Mouse (Mus musculus) heart, embryonic 15.5 days (tissue): Measurements from ENCODE around the gene Fanca. TPM values are rescaled to one million over a fixed set of nuclear protein-coding genes. Genes with fewer than 3 reads are reported as not detected.

Experiments
- ATAC-seq: fragments of 200-750 bp; cut with Nextera tagmentation; replicated peaks from 2 replicates; pipeline ENCODE4 v1.8.0; 2017; ENCODE audit warnings: low read depth, moderate TSS enrichment; ENCODE audit not compliant: insufficient number of reproducible peaks, insufficient read depth, low FRiP score
- H3K27ac ChIP-seq: fragments of 300-500 bp; sonication (generic); 2 replicates; pipeline ENCODE4 v1.5.1; 2015; ENCODE audit warnings: mild to moderate bottlenecking, inconsistent platforms
- H3K27me3 ChIP-seq: fragments of 300-500 bp; sonication (generic); 2 replicates; pipeline ENCODE4 v1.6.1; 2015; ENCODE audit warnings: inconsistent platforms
- H3K36me3 ChIP-seq: fragments of 300-500 bp; sonication (generic); 2 replicates; pipeline ENCODE4 v1.6.1; 2015; ENCODE audit warnings: mild to moderate bottlenecking, inconsistent platforms
- H3K4me1 ChIP-seq: fragments of 300-500 bp; sonication (generic); replicated peaks from 2 replicates; pipeline ENCODE4 v1.6.1; 2015; ENCODE audit warnings: inconsistent platforms
- H3K4me2 ChIP-seq: fragments of 300-500 bp; sonication (generic); 2 replicates; pipeline ENCODE4 v1.6.1; 2015; ENCODE audit warnings: inconsistent platforms, mild to moderate bottlenecking, moderate library complexity
- H3K4me3 ChIP-seq: fragments of 300-500 bp; sonication (generic); 2 replicates; pipeline ENCODE4 v1.5.1; 2015; ENCODE audit warnings: mild to moderate bottlenecking, inconsistent platforms
- H3K9ac ChIP-seq: fragments of 300-500 bp; sonication (generic); 2 replicates; pipeline ENCODE4 v1.6.1; 2015; ENCODE audit warnings: mild to moderate bottlenecking, inconsistent platforms
- H3K9me3 ChIP-seq: fragments of 300-500 bp; sonication (generic); replicated peaks from 2 replicates; pipeline ENCODE4 v1.6.1; 2016; ENCODE audit warnings: inconsistent platforms
- WGBS: fragments of 180-500 bp; shearing (Covaris S2); methylation state at CpG from one replicate; pipeline ENCODE4 v1.1.7; 2015; ENCODE audit warnings: mixed read lengths; 5-methylcytosine and 5-hydroxymethylcytosine counted together
- polyA plus RNA-seq: library from polyadenylated mRNA; unstranded; fragments of >200 nt; fragmentation: Nextera tagmentation; extraction: Ambion mirVana; gene quantifications from 2 replicates; pipeline ENCODE4 v1.2.1, GENCODE M21; 2015

Gene Fanca
- polyA plus RNA-seq, 1 experiment from 2014 or later: 14.5 TPM

DNA sequence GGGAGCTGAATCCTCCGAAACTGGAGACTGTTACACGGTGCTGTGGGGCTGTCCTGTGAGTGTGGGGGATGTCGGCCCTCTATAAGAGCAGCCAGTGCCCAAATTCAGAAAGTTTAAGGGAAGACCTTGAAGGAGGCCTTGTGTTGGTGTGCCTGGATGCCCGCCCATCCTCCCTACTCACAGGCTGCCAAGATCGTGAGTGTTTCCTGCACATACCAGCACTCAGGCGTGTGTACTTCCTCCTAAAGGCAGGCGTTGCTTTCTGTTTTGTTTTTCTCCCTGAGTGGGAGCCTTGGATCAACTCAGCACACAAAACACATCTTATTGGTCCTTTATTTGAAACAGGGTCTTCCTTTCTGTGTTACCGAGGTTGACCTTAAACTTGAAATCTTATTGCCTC lies 23.9 kb upstream of the Fanca start:
- no peaks in the 10 kb centered on the region for H3K36me3 ChIP-seq
- H3K4me1 ChIP-seq: peaks cover 10% of the 10 kb centered on the region
- no peaks in the 10 kb centered on the region for H3K27me3 ChIP-seq
- no peak for ATAC-seq
- no peaks in the 10 kb centered on the region for H3K9me3 ChIP-seq
- no peak overlapping the region for H3K4me3 ChIP-seq
- no peak overlapping the region for H3K4me2 ChIP-seq
- 64% methylated on average over 8 of the region's 8 CpGs for WGBS
- H3K27ac ChIP-seq: no peak overlapping the region
- no peak overlapping the region for H3K9ac ChIP-seq

- Histone ChIP-seq H3K27ac (no peak overlapping the region), H3K4me3 (no peak overlapping the region), H3K36me3 (no peaks in the 10 kb centered on the region), H3K9me3 (no peaks in the 10 kb centered on the region), H3K27me3 (no peaks in the 10 kb centered on the region), H3K4me1 (peaks cover 10% of the 10 kb centered on the region), H3K9ac (no peak overlapping the region), H3K4me2 (no peak overlapping the region)
- WGBS: 74% methylated on average over 27 of the region's 27 CpGs
- no peak for ATAC-seq
These were observed 23.0 kb upstream of the Fanca start for GRCm38 (mm10) chr8:123341040-123342015.

DNA sequence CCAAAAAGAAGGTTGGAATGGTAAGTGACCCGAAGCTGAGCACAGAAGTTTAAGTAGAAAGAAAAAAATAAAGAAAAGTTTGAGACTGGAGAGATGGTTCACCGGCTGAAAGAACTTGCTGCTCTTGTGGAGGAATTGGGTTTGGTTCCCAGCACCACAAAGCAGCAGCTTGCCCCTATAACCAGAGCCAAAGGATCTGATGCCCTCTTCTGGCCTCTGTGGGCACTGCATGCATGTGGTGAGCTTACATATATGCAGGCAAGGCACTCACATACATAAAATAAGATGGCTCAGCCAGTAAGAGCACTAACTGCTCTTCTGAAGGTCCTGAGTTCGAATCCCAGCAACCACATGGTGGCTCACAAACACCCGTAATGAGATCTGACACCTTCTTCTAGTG lies 21.7 kb upstream of the Fanca start:
- Histone ChIP-seq H3K9ac (no peak overlapping the region), H3K27ac (no peak overlapping the region), H3K27me3 (no peaks in the 10 kb centered on the region), H3K4me1 (peaks cover 10% of the 10 kb centered on the region), H3K9me3 (no peaks in the 10 kb centered on the region), H3K36me3 (no peaks in the 10 kb centered on the region), H3K4me3 (no peak overlapping the region), H3K4me2 (no peak overlapping the region)
- WGBS: 93% methylated on average over 4 of the region's 4 CpGs
- ATAC-seq: no peak

- H3K27me3 ChIP-seq: peaks cover 19% of the 10 kb centered on the region
- ATAC-seq: no peak
- H3K27ac ChIP-seq: no peak overlapping the region
- H3K36me3 ChIP-seq: no peaks in the 10 kb centered on the region
- H3K4me3 ChIP-seq: no peak overlapping the region
- no peaks in the 10 kb centered on the region for H3K9me3 ChIP-seq
- no peak overlapping the region for H3K4me2 ChIP-seq
- peaks cover 14% of the 10 kb centered on the region for H3K4me1 ChIP-seq
- no peak overlapping the region for H3K9ac ChIP-seq
- 80% methylated on average over 3 of the region's 3 CpGs for WGBS
These were observed 19.1 kb upstream of the Fanca start for GRCm38 (mm10) chr8:123337475-123337874.

DNA sequence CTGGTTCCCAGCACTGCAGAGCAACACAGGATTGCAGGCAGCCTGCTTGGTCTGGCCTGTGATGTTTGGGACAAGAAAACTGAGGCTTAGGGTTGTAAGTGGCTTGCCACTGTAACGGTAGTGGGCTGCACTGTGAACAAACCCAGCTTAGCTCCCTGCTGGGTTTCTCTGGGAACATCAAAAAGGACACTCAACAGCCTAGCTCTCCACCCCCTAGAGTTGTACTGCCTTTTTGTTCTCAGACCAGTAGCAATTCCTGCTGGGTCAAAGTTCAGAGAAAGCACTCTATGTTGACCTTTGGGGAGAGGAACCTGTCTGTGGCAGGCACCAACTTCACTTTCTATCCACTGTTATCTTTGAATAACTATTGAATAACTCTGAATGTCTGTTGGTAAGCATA lies 16.1 kb upstream of the Fanca start:
- H3K27ac ChIP-seq: no peak overlapping the region
- H3K4me2 ChIP-seq: no peak overlapping the region
- 14% methylated on average over 1 of the region's 1 CpGs for WGBS
- H3K9me3 ChIP-seq: no peaks in the 10 kb centered on the region
- peaks cover 19% of the 10 kb centered on the region for H3K4me1 ChIP-seq
- H3K9ac ChIP-seq: no peak overlapping the region
- H3K27me3 ChIP-seq: peaks cover 24% of the 10 kb centered on the region
- H3K36me3 ChIP-seq: no peaks in the 10 kb centered on the region
- H3K4me3 ChIP-seq: no peak overlapping the region
- no peak for ATAC-seq

- Histone ChIP-seq H3K27me3 (peaks cover 24% of the 10 kb centered on the region), H3K4me1 (peaks cover 19% of the 10 kb centered on the region), H3K36me3 (no peaks in the 10 kb centered on the region), H3K9ac (no peak overlapping the region), H3K4me3 (peak overlapping the region; percentile 59; the same call in 1 of the 2 replicates), H3K4me2 (0 out of 2 replicates have a peak overlapping the region, but pooled peaks have one; percentile 92), H3K9me3 (no peaks in the 10 kb centered on the region), H3K27ac (no peak overlapping the region)
- 3% methylated on average over 7 of the region's 7 CpGs for whole genome bisulfite sequencing
- ATAC-seq: no peak
These were observed 15.5 kb upstream of the Fanca start for GRCm38 (mm10) chr8:123333864-123334263.

GRCm38 (mm10) chr8:123333091-123333587 lies 14.8 kb upstream of the Fanca start:
- 6% methylated on average over 19 of the region's 21 CpGs for WGBS

DNA sequence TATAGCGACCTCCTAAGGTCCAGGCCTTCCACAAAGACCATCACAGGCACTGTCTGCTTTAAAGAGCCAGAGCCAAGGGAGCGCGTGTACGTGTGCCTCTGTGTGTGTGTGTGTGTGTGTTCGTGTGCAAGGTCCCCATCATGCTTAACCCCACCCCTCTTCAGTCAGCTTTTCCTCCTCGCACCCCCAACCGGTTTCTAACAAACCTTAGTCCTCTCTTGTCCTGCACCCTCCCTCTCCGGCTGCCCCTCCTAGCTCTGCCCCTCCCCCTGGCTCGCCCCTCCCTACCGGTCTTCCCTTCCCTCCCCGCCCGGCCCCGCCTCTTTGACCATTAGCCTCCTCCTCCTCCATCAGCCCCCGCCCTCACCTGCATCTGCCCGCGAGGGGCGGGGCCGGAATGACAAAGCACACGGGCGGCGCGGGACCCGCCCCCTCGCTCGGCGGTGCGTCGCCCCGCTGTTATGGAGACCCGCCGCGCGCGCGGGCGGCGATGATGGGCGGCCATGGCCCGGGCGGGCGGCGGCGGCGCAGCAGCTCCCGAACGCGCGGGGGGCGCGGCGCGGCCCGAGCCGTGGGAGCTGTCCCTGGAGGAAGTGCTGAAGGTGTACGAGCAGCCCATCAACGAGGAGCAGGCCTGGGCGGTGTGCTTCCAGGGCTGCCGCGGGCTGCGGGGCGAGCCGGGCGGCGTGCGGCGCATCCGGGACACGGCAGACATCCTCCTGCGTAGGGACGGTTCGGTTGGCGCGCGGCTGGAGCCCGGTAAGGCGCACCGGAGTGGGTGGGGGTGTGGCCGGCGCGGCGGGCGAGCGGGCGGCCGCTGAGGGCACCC lies 14.1 kb upstream of the Fanca start, which contains the start of gene Spire2:
TSS of gene Spire2 (plus strand) at position 452 of the 829 bp plus-strand sequence.
- Histone ChIP-seq H3K4me2 (peak within 1 kb of the TSS; percentile 92), H3K9me3 (no peaks in the 10 kb centered on the region), H3K4me3 (peak within 1 kb of the TSS; percentile 59), H3K4me1 (peaks cover 19% of the 10 kb centered on the region), H3K9ac (no peak within 1 kb of the TSS), H3K27ac (no peak within 1 kb of the TSS), H3K27me3 (peaks cover 24% of the 10 kb centered on the region), H3K36me3 (no peaks in the 10 kb centered on the region)
- peak; percentile 76 for ATAC-seq
- WGBS: under 1% methylated on average over 76 of the region's 85 CpGs

More at GRCm38 (mm10) chr8:123333091-123333587, 14.8 kb upstream of the Fanca start:
- H3K36me3 ChIP-seq: no peaks in the 10 kb centered on the region
- ATAC-seq: no peak; the same call in 1 of the 2 replicates
- no peak overlapping the region for H3K27ac ChIP-seq
- peaks cover 19% of the 10 kb centered on the region for H3K4me1 ChIP-seq
- H3K9ac ChIP-seq: no peak overlapping the region
- H3K9me3 ChIP-seq: no peaks in the 10 kb centered on the region
- H3K4me2 ChIP-seq: peak overlapping the region; percentile 92
- peak overlapping the region; percentile 59 for H3K4me3 ChIP-seq
- H3K27me3 ChIP-seq: peaks cover 24% of the 10 kb centered on the region

GRCm38 (mm10) chr8:123331810-123332209 lies 13.4 kb upstream of the Fanca start:
- Histone ChIP-seq H3K36me3 (no peaks in the 10 kb centered on the region), H3K27me3 (peaks cover 25% of the 10 kb centered on the region), H3K4me1 (peaks cover 19% of the 10 kb centered on the region), H3K27ac (no peak overlapping the region), H3K4me3 (peak overlapping the region; percentile 59), H3K4me2 (peak overlapping the region; percentile 92), H3K9ac (no peak overlapping the region), H3K9me3 (no peaks in the 10 kb centered on the region)
- no peak for ATAC-seq
- WGBS: 23% methylated on average over 8 of the region's 8 CpGs

GRCm38 (mm10) chr8:123331301-123331700 lies 12.9 kb upstream of the Fanca start:
- Histone ChIP-seq H3K4me3 (no peak overlapping the region), H3K4me2 (no peak overlapping the region), H3K9ac (no peak overlapping the region), H3K9me3 (no peaks in the 10 kb centered on the region), H3K4me1 (peaks cover 19% of the 10 kb centered on the region), H3K27ac (no peak overlapping the region), H3K36me3 (no peaks in the 10 kb centered on the region), H3K27me3 (peaks cover 26% of the 10 kb centered on the region)
- 43% methylated on average over 2 of the region's 2 CpGs for WGBS
- ATAC-seq: no peak

DNA sequence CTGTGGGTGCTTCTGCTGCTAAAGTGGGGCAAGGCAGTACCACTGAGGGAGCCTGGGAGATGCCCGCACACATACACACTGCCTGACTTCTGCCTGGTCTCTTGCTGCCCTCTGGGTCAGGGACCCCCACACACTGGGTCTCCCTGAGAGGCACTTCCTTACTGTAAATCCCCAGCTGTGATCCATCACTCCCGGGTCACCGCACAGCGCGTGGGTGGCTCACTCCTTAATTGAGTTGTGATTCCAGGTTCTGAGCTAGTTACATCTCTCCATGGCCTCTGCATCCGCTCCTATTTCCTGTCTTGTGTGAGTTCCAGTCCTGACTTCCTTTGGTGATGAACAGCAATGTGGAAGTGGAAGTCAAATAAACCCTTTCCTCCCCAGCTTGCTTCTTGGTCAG lies 12.3 kb upstream of the Fanca start:
- H3K4me2 ChIP-seq: no peak overlapping the region
- peaks cover 28% of the 10 kb centered on the region for H3K27me3 ChIP-seq
- H3K27ac ChIP-seq: no peak overlapping the region
- ATAC-seq: no peak
- H3K4me1 ChIP-seq: peaks cover 19% of the 10 kb centered on the region
- no peaks in the 10 kb centered on the region for H3K9me3 ChIP-seq
- no peak overlapping the region for H3K4me3 ChIP-seq
- 56% methylated on average over 6 of the region's 6 CpGs for WGBS
- no peak overlapping the region for H3K9ac ChIP-seq
- no peaks in the 10 kb centered on the region for H3K36me3 ChIP-seq
